Mouse (Mus musculus) embryonic facial prominence, embryonic 13.5 days (tissue): ENCODE data around the gene Ppm1h. TPM values are rescaled to one million over a fixed set of nuclear protein-coding genes. Genes with fewer than 3 reads are reported as not detected.
"Not testable (repeated sequence)": the region's sequence is repeated elsewhere in the genome, so short reads cannot be mapped to it uniquely, and the experiment has no call there.

Experiments used
- ATAC-seq: fragments of 200-750 bp; cut with Nextera tagmentation; 2 replicates; pipeline ENCODE4 v1.8.0; 2017; ENCODE audit warnings: low read depth; ENCODE audit not compliant: insufficient number of reproducible peaks, insufficient read depth, low FRiP score, low TSS enrichment
- H3K27ac ChIP-seq: fragments of 300-500 bp; sonication (generic); 2 replicates; pipeline ENCODE4 v1.5.1; 2015; ENCODE audit warnings: moderate library complexity, mild to moderate bottlenecking, inconsistent platforms
- H3K27me3 ChIP-seq: fragments of 300-500 bp; sonication (generic); 2 replicates; pipeline ENCODE4 v1.6.1; 2015; ENCODE audit warnings: mild to moderate bottlenecking, inconsistent platforms
- H3K36me3 ChIP-seq: fragments of 300-500 bp; sonication (generic); 2 replicates; pipeline ENCODE4 v1.6.1; 2015; ENCODE audit warnings: mild to moderate bottlenecking, inconsistent platforms
- H3K4me1 ChIP-seq: fragments of 300-500 bp; sonication (generic); 2 replicates; pipeline ENCODE4 v1.6.1; 2015; ENCODE audit warnings: inconsistent platforms
- H3K4me2 ChIP-seq: fragments of 300-500 bp; sonication (generic); 2 replicates; pipeline ENCODE4 v1.6.1; 2015; ENCODE audit warnings: moderate library complexity, mild to moderate bottlenecking, inconsistent platforms
- H3K4me3 ChIP-seq: fragments of 300-500 bp; sonication (generic); 2 replicates; pipeline ENCODE4 v1.5.1; 2015; ENCODE audit warnings: mild to moderate bottlenecking, inconsistent platforms
- H3K9ac ChIP-seq: fragments of 300-500 bp; sonication (generic); 2 replicates; pipeline ENCODE4 v1.6.1; 2015; ENCODE audit warnings: mild to moderate bottlenecking, inconsistent platforms
- H3K9me3 ChIP-seq: fragments of 300-500 bp; sonication (generic); 2 replicates; pipeline ENCODE4 v1.6.1; 2016; ENCODE audit warnings: inconsistent platforms
- WGBS: fragments of 180-500 bp; shearing (Covaris S2); methylation state at CpG from one replicate; pipeline ENCODE4 v1.1.7; 2015; ENCODE audit warnings: mixed read lengths; 5-methylcytosine and 5-hydroxymethylcytosine counted together
- polyA plus RNA-seq: library from polyadenylated mRNA; unstranded; fragments of >200 nt; fragmentation: Nextera tagmentation; extraction: Ambion mirVana; gene quantifications from 2 replicates; pipeline ENCODE4 v1.2.1, GENCODE M21; 2015

The Ppm1h gene
- polyA plus RNA-seq, 1 experiment from 2014 or later: 4.0 TPM

DNA sequence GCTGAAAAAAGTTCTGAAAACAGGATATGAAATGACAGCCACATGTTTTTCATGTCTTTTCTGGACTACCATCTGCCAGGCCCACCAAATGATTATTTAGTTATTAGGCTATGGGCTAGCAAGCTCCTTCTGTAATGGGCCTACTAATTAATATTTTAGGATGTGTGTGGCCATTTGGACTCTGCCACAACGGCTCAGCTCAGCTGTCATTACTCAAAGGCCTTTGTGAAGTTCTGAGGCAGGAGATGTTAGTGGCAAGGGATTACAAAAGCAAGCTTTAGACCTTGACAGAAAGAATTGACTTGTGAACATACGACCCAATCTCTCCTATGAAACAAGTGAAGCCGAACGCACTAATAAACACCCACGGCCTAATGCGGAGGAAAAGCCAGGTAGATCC lies 272.4 kb downstream of the Ppm1h start:
- WGBS: 79% methylated on average over 6 of the region's 6 CpGs
- no peak overlapping the region for H3K4me3 ChIP-seq
- H3K27ac ChIP-seq: no peak overlapping the region
- no peaks in the 10 kb centered on the region for H3K4me1 ChIP-seq
- no peak overlapping the region for H3K4me2 ChIP-seq
- no peaks in the 10 kb centered on the region for H3K27me3 ChIP-seq
- ATAC-seq: no peak
- H3K36me3 ChIP-seq: no peaks in the 10 kb centered on the region
- no peak overlapping the region for H3K9ac ChIP-seq
- H3K9me3 ChIP-seq: no peaks in the 10 kb centered on the region

DNA sequence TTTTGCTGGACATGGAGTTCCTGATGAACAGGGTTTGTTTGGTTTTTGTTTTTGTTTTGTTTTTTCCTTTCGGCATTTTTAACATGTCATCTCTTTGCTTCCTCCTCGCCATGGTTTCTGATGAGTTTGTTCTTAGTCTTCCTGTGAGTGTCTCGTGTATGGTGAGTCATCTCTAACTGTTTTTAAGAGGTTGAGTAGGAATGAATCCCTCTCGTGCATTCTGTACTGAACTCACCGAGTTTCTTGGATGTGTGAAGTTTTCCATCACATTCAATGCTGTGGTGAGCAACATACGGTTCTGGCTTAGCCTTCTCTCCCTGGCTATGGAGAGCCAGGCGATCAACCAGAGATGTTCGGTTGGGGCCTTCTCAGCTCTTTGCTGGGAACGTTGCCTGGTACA lies 275.0 kb downstream of the Ppm1h start:
- H3K27me3 ChIP-seq: no peaks in the 10 kb centered on the region
- 94% methylated on average over 9 of the region's 9 CpGs for WGBS
- no peaks in the 10 kb centered on the region for H3K4me1 ChIP-seq
- no peak overlapping the region for H3K9ac ChIP-seq
- no peak for ATAC-seq
- H3K27ac ChIP-seq: no peak overlapping the region
- H3K4me3 ChIP-seq: no peak overlapping the region
- H3K9me3 ChIP-seq: no peaks in the 10 kb centered on the region
- H3K4me2 ChIP-seq: no peak overlapping the region
- H3K36me3 ChIP-seq: no peaks in the 10 kb centered on the region

DNA sequence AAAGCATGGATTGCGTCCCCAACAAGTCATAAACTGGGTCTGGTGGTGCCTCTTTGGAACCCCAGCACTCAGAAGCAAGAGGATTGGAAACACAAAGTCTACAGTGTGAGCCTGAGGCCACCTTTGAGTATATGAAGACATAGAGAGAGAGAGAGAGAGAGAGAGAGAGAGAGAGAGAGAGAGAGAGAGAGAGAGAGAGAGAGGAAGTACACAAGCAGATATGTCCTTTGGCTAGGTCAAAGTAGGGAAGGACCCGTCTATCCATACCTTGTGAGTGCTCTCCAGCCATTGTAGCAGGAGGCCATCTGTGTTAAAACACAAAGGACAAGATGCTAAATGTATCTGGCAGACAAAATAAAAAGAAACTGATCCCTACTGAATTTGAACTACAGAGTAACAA lies 279.4 kb downstream of the Ppm1h start:
- Histone ChIP-seq H3K27ac (no peak overlapping the region), H3K4me2 (no peak overlapping the region), H3K9me3 (peaks cover 6% of the 10 kb centered on the region; the same call in 1 of the 2 replicates), H3K27me3 (no peaks in the 10 kb centered on the region), H3K36me3 (no peaks in the 10 kb centered on the region), H3K9ac (no peak overlapping the region), H3K4me1 (no peaks in the 10 kb centered on the region), H3K4me3 (no peak overlapping the region)
- no peak for ATAC-seq
- WGBS: 91% methylated on average over 2 of the region's 2 CpGs

DNA sequence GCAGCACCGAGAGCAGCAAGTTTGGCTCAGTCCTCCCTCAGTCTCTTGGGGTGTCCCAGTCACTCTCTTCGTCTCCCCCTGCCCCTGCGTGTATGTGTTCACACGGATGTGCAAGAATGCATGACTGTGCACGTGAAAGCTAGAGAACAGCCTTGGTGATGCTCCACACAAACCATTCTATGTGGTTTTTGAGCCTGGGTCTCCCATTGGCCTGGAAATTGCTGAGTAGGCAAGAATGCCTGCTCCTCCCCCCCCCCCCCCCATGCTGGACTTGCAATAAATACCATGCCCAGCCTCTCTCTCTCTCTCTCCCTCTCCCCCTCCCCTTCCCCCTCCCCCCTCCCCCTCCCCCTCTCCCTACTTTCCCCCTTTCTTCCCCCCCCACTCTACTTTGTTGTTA lies 280.1 kb downstream of the Ppm1h start:
- H3K27me3 ChIP-seq: no peaks in the 10 kb centered on the region
- no peak overlapping the region for H3K9ac ChIP-seq
- 88% methylated on average over 5 of the region's 5 CpGs for whole genome bisulfite sequencing
- no peak for ATAC-seq
- no peaks in the 10 kb centered on the region for H3K36me3 ChIP-seq
- H3K4me3 ChIP-seq: no peak overlapping the region
- no peak overlapping the region for H3K27ac ChIP-seq
- no peak overlapping the region for H3K4me2 ChIP-seq
- H3K4me1 ChIP-seq: peaks cover 6% of the 10 kb centered on the region
- peaks cover 6% of the 10 kb centered on the region; the same call in 1 of the 2 replicates for H3K9me3 ChIP-seq

DNA sequence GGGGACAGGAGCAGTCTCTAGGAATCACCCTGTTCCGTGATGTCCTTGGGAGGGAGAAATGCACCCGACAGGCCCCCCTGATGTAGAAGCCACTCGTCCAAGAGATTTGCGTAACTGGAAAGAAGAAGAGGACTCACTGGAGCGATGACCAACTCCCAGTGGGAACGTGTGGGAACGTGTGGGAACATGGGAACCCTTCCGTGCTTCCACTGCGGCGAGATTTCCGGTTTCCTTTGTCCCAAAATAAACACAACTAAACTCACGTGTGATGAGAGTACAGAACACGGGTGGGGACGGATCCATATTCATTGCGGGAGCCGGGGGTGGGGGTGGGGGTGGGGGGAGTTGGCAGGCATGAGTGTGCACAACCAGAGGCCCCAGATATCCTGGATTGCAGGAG lies 281.7 kb downstream of the Ppm1h start:
- no peak for ATAC-seq
- peaks cover 6% of the 10 kb centered on the region; the same call in 1 of the 2 replicates for H3K9me3 ChIP-seq
- H3K4me1 ChIP-seq: peaks cover 16% of the 10 kb centered on the region
- no peak overlapping the region for H3K9ac ChIP-seq
- no peak overlapping the region for H3K4me2 ChIP-seq
- no peak overlapping the region for H3K27ac ChIP-seq
- H3K36me3 ChIP-seq: no peaks in the 10 kb centered on the region
- 87% methylated on average over 16 of the region's 16 CpGs for WGBS
- no peak overlapping the region for H3K4me3 ChIP-seq
- H3K27me3 ChIP-seq: no peaks in the 10 kb centered on the region

DNA sequence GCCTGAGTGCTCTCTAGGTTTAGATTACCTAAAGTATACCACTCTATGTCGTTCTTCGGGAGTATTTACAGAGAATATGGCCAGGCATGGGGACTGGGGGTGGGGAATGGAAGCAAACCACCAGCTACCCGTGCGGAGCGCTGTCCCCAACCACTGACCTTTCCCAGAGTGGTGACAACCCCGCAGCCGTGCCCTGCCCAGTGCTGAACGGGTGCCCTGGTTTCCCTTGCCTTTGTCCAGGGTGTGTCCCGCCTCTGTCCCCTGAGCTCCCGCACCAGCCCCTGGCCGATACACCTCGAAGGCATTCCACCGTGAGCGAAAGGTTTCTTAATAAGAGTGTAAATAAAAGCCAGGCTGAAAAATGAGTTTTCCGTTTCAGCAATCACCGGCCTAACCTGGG lies 282.2 kb downstream of the Ppm1h start:
- H3K36me3 ChIP-seq: no peaks in the 10 kb centered on the region
- no peak overlapping the region for H3K4me2 ChIP-seq
- WGBS: 73% methylated on average over 16 of the region's 16 CpGs
- no peaks in the 10 kb centered on the region for H3K27me3 ChIP-seq
- no peak overlapping the region for H3K4me3 ChIP-seq
- no peak for ATAC-seq
- H3K9ac ChIP-seq: no peak overlapping the region
- H3K9me3 ChIP-seq: peaks cover 6% of the 10 kb centered on the region; the same call in 1 of the 2 replicates
- H3K27ac ChIP-seq: no peak overlapping the region
- H3K4me1 ChIP-seq: peaks cover 16% of the 10 kb centered on the region

DNA sequence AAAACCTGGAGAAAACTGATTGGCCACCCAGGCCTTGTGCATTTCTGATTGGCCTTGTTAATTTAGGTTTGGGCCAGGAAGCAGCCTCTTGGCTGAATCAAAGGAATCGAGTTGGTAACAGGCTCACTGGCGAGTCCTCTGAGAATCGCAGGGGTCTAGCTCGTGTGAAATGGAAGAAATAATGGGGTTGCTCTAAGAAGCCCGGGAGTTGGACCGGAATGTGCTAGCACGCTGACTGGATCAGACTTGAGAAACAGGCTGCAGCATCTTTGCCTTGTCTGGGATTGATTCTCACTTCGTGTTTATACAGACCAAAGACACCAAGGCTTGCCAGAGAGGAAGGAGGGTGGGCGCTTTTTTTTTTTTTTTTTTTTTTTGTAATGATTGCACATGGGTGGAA lies 282.9 kb downstream of the Ppm1h start:
- 54% methylated on average over 9 of the region's 9 CpGs for WGBS
- H3K27ac ChIP-seq: no peak overlapping the region
- no peaks in the 10 kb centered on the region for H3K36me3 ChIP-seq
- H3K9ac ChIP-seq: no peak overlapping the region
- H3K4me2 ChIP-seq: no peak overlapping the region
- H3K27me3 ChIP-seq: no peaks in the 10 kb centered on the region
- peaks cover 16% of the 10 kb centered on the region for H3K4me1 ChIP-seq
- no peak for ATAC-seq
- no peak overlapping the region for H3K4me3 ChIP-seq
- H3K9me3 ChIP-seq: peaks cover 6% of the 10 kb centered on the region; the same call in 1 of the 2 replicates

DNA sequence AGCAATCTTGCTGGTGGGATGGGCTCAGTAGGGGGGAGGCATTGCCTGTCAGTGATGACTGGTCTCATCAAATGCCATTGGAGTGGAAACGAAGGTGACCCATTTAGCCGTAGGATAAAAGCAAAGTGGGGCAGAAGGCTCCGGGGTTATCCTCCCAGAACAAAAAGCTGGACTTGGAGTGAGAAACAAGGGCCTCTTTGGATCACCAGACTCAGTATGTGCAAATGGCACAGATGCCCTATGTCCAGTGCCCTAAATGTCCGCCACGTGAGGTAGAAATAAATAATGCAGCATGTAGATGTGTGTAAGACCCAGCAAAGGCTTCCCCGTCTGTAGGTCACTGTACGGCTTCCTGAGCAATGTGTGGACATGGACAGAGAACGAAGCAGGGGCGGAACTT lies 284.1 kb downstream of the Ppm1h start:
- no peak for ATAC-seq
- no peak overlapping the region for H3K4me3 ChIP-seq
- no peaks in the 10 kb centered on the region for H3K27me3 ChIP-seq
- H3K36me3 ChIP-seq: no peaks in the 10 kb centered on the region
- H3K4me2 ChIP-seq: no peak overlapping the region
- WGBS: 71% methylated on average over 9 of the region's 9 CpGs
- peaks cover 6% of the 10 kb centered on the region; the same call in 1 of the 2 replicates for H3K9me3 ChIP-seq
- no peak overlapping the region for H3K27ac ChIP-seq
- H3K9ac ChIP-seq: no peak overlapping the region
- H3K4me1 ChIP-seq: peaks cover 20% of the 10 kb centered on the region

DNA sequence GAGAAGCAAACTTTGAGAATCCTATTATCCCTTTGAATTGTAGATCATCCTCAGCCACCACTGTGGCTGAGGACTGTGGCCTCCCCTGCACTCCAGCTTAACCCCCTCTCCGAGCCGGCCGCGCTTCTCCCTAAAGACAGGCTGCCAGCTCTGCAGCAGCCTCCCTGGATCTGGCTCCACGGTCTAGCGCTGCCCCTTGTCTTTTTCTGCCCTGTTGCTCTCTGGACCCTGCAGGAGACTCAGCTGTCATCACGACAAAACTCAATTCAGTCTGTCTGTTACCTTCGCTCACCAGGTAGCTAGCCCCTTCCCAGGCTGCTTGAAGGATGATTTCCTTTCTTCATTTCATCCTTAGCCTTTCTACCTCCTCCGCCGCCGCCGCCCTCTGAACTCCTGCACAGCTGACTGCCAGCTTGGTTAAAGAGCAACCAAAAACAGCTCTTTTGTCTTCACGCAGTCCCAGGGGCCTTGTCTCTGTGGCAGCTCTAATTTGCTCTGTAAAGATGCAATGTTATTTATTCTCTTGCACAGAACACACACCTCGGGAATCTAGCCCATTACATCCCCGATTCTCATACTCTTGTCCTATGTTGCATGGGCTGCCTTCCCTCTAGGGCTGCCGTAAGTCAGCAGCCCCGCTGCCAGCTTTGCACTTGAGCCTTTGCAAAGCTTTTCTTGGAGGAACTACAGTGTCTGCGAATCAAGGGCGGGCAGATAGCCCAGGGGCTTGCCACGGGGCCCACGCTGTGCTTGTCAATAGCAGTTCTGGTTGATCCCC lies 285.1 kb downstream of the Ppm1h start:
- WGBS: 6% methylated on average over 21 of the region's 21 CpGs
- peaks cover 6% of the 10 kb centered on the region; the same call in 1 of the 2 replicates for H3K9me3 ChIP-seq
- H3K27ac ChIP-seq: peak overlapping the region; percentile 39; the same call in 1 of the 2 replicates
- no peak for ATAC-seq
- no peaks in the 10 kb centered on the region for H3K27me3 ChIP-seq
- H3K9ac ChIP-seq: peak overlapping the region; percentile 68
- peaks cover 20% of the 10 kb centered on the region for H3K4me1 ChIP-seq
- H3K4me3 ChIP-seq: peak overlapping the region; percentile 27
- H3K36me3 ChIP-seq: no peaks in the 10 kb centered on the region
- peak overlapping the region; percentile 55 for H3K4me2 ChIP-seq

DNA sequence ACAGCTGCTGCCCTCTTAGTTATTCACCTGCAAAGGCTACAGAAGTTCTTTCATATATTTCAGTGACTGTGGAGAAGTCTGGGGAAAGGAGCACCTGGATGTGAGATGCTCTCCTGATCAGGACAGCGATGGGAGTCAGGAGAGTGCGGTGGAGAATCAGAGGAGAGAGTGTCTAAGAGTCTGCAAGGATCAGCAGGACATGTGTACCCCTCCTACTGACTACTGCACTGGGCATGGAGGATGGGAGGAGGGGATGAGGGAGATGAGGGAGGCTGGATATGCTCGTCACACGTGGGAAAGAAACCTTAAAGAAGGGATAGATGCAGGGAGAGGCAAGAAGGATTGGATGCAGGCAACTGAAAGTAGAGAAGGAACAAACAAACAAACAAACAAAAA lies 285.7 kb downstream of the Ppm1h start:
- Histone ChIP-seq H3K9me3 (peaks cover 6% of the 10 kb centered on the region; the same call in 1 of the 2 replicates), H3K4me2 (peak overlapping the region; percentile 55), H3K4me1 (peaks cover 20% of the 10 kb centered on the region), H3K9ac (peak overlapping the region; percentile 68; the same call in 1 of the 2 replicates), H3K36me3 (no peaks in the 10 kb centered on the region), H3K4me3 (peak overlapping the region; percentile 27), H3K27me3 (no peaks in the 10 kb centered on the region), H3K27ac (peak overlapping the region; percentile 39; the same call in 1 of the 2 replicates)
- ATAC-seq: no peak
- WGBS: 31% methylated on average over 4 of the region's 4 CpGs

DNA sequence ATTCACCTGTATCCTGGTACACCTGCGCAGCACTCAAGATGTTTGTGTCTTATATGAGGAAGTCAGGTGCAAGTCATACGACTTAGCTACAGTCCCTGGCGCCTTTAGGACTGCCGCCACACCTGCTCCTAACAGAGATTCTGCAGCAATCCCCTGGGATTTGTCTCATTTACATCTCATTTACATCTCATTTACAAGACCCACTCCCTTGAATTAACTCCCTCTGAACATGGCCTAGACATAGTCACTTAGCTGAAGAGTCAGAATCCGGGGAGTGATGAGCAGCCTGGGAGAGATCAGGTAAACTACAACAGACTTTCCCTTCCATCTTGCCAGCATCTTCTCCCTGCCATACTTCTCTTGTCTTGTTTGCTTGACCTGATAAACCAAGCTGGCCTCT lies 287.1 kb downstream of the Ppm1h start:
- H3K9ac ChIP-seq, H3K4me3 ChIP-seq, H3K4me2 ChIP-seq, H3K9me3 ChIP-seq, H3K27me3 ChIP-seq, ATAC-seq, H3K36me3 ChIP-seq, H3K27ac ChIP-seq: not testable (repeated sequence)
- 94% methylated on average over 5 of the region's 5 CpGs for WGBS
- H3K4me1 ChIP-seq: peaks cover 20% of the 10 kb centered on the region

DNA sequence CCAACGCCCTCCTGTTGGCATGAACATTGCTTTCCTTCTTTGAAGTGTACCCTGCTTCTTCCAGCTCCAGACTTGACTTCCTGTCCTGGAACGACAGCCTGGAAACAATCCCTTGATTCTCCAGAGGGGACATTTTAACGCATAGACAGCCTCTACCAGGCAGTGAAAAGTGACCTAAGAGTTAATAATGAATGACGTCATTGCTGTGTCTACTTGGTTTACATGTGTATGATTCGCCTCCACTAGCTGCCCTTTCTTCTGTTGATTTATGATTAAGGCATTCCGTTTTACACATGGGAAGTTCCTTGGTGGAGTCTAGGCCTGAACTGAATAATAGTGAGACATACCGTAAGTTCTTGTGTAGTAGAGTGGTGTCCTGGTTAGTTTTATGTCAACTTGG lies 287.9 kb downstream of the Ppm1h start:
- H3K4me1 ChIP-seq: peaks cover 20% of the 10 kb centered on the region
- no peak overlapping the region for H3K9ac ChIP-seq
- H3K27ac ChIP-seq: no peak overlapping the region
- WGBS: 64% methylated on average over 7 of the region's 7 CpGs
- no peaks in the 10 kb centered on the region for H3K27me3 ChIP-seq
- no peak for ATAC-seq
- H3K36me3 ChIP-seq: no peaks in the 10 kb centered on the region
- no peak overlapping the region for H3K4me3 ChIP-seq
- no peaks in the 10 kb centered on the region for H3K9me3 ChIP-seq
- no peak overlapping the region for H3K4me2 ChIP-seq
